In the genomic region with DNA sequence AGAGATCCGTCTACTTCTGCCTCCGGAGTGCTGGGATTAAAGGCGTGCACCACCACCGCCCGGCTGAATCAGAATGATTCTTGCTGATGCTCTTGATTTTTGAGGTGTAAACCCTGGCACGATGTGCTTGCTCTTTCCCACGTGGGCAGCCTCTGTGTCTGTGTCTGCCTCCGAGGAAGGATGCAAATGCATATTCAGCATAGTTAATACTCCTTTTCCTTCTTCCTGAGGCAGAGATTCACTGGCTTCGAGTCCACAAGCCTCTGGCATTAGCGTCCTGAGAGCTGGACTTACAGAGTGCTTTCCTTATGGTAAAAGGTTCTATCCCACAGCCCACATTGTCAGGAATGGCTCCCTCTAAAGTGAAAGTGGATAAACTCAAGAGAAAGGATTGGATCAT, we compare ENCODE assay signal across 30 mouse cellular contexts. TPM values are rescaled to one million over a fixed set of nuclear protein-coding genes. Genes with fewer than 3 reads are reported as not detected.
DNase-seq lines count a peak whose midpoint lies in the region; ATAC-seq and TF ChIP-seq lines count a peak whose summit lies in the region.
"Had no signal": no experiment of that assay in that cellular context is flagged by ENCODE, and none has a peak within 500 bp of the region (broad histone marks: within the 10 kb centered on the region; RNA-seq: fewer than 3 reads in every experiment).

No protein-coding gene starts in this region.

- TF ChIP-seq CTCF in left cerebral cortex, adult 2 months (IDR thresholded peaks at IDR 0.05): no peak

- H3K27ac ChIP-seq in left cerebral cortex, adult 2 months: no peak overlapping the region
- H3K27ac ChIP-seq: forebrain, embryonic 13.5 days; hindbrain, embryonic 12.5 days; liver, embryonic 13.5 days; midbrain, embryonic 13.5 days; neural tube, embryonic 12.5 days had no signal

- intact Hi-C loops in left cerebral cortex, adult 2 months (cut with DNase I): no loop called here
- intact Hi-C loops in left cerebral cortex, postnatal 10 days (cut with DNase I): loop anchor here (2.0 kb wide), 1 partner anchor 20 kb away; no protein-coding TSS in a partner anchor

- DNase-seq in frontal cortex, postnatal 14 days (ENCODE audit: low spot score in 2 of 2): no peak
- no peak for DNase-seq in left cerebral cortex, adult 2 months (ENCODE audit: extremely low spot score in 1 of 2, low spot score in 2 of 2)
- no peak for DNase-seq in left cerebral cortex, postnatal 10 days (ENCODE audit: extremely low spot score in 1 of 2, low spot score in 2 of 2)
- DNase-seq in A20 (ENCODE audit: low read depth, low spot score): peak; percentile 83
- DNase-seq in NIH3T3 (ENCODE audit: low read depth): peak; percentile 23
- no peak for DNase-seq in ovary, postnatal 14 days (ENCODE audit: low spot score)
- DNase-seq: cerebellum, adult 8-10 months; cerebellum, postnatal 36 days; embryo, embryonic 11 days; gastrocnemius, postnatal 10 days; heart, adult 18-20 months; kidney, postnatal 25 days; layer of hippocampus, postnatal 36 days; liver, embryonic 13.5 days; lung, adult 2 months; lung, postnatal 14 days; retina, postnatal 1 day; right cerebral cortex, postnatal 4 days; thymus, adult 18-20 months; thymus, postnatal 36 days had no signal

- peak; percentile 71 for ATAC-seq in frontal cortex, adult (ENCODE audit: low TSS enrichment)
- ATAC-seq: forebrain, embryonic 13.5 days; intestine, postnatal 0 days; midbrain, embryonic 13.5 days; Patski had no signal

- H3K4me3 ChIP-seq in left cerebral cortex, adult 2 months: peak overlapping the region; percentile 26
- H3K4me3 ChIP-seq: forebrain, embryonic 13.5 days; heart, embryonic 12.5 days; hindbrain, embryonic 12.5 days; liver, embryonic 13.5 days; midbrain, embryonic 13.5 days; neural tube, embryonic 12.5 days had no signal

RNA-seq across cellular contexts. Expression of a gene that starts 4.1 kb away (rescaled TPM):
- total RNA-seq in left cerebral cortex, adult 2 months (2021): not detected
- not detected for total RNA-seq in left cerebral cortex, postnatal 10 days (2021)
- total RNA-seq: layer of hippocampus, postnatal 36 days; left cerebral cortex, postnatal 25 days; megakaryocyte progenitor cell, adult 5-6 weeks had no signal

RNA-seq across cellular contexts. Expression of a gene that starts 8.1 kb away (rescaled TPM):
- 100 to 1,000 TPM; 286 to 307 TPM for total RNA-seq in left cerebral cortex, adult 2 months (2021)
- total RNA-seq in left cerebral cortex, postnatal 10 days (2021): 100 to 1,000 TPM; 341 to 350 TPM

RNA-seq across cellular contexts. Expression of a gene that starts 14.3 kb away (rescaled TPM):
- 10 to 100 TPM; 50.1 to 54.6 TPM for total RNA-seq in left cerebral cortex, adult 2 months (2021)
- total RNA-seq in left cerebral cortex, postnatal 10 days (2021): 10 to 100 TPM; 48.0 to 56.5 TPM

Comparison
In these comparisons a context has a peak if more than half of its experiments do, and no peak if none do; other contexts are left out.
1. DNase-seq: peak in A20 (single experiment) and NIH3T3 (single experiment); none in frontal cortex, postnatal 14 days (0 of 2), left cerebral cortex, adult 2 months (0 of 2), left cerebral cortex, postnatal 10 days (0 of 2) and ovary, postnatal 14 days (single experiment).